Mouse (Mus musculus): ENCODE measurements around the gene Hoxb3. TPM values are rescaled to one million over a fixed set of nuclear protein-coding genes. Genes with fewer than 3 reads are reported as not detected.

Gene Hoxb3
- not detected for total RNA-seq (2021)

- no peak for DNase-seq
Measured at GRCm38 (mm10) chr11:96323154-96323553, at the start of gene Hoxb3. Gene Hoxb3 (plus strand): TSS chr11:96323326.

- no peak for DNase-seq
Measured at GRCm38 (mm10) chr11:96274428-96274827, 48.7 kb upstream of the Hoxb3 start.

- no peak for DNase-seq
Measured at GRCm38 (mm10) chr11:96275896-96276295, 47.2 kb upstream of the Hoxb3 start.

DNA sequence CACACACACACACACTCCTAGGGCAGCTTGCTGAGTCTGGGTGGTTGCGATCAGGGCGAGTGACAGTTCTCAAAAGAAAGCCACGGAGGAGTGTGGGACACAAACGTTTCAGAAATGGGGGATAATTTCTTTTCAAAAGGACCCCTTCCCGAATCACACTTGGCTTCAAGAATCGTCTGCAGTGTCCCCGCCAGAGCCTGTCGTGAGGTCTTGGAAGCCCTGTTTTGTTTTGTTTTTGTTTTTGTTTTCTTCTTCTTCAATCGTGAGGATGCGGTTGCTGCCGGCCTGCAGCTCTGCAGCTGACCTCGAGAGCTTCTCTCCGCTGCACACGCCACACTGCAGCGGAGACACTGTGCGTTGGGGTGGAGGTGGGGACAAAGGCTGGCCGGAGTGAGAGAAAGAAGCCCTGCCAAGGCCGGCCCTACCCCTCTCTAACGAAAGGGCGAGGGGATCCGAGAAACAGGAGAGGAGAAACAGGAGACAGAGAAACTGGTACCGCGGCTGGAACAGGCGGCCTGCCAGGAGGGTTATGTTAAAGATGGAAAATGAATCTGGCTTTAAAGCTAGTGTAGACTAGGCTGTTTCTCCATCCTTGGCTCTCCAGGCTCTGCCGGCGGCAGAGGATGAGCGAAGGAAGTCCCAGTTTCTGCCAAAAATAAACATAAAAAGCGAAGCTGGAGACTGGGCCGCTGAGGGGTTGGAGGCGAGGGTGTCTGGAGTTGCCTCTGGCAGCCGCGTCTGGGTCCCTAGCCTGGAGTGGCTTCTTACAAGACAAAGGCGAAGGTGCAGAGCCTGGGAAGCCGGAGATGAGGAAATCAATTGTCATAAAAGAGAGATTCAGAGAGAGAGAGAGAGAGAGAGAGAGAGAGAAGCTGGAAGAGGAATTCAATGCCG is 45.7 kb upstream of the Hoxb3 start:
- no peak for DNase-seq

- no peak for DNase-seq
Measured at GRCm38 (mm10) chr11:96278324-96278723, 44.8 kb upstream of the Hoxb3 start.

- DNase-seq = peak; percentile 76 to 83
Measured at GRCm38 (mm10) chr11:96278773-96279172, 44.4 kb upstream of the Hoxb3 start.

DNA sequence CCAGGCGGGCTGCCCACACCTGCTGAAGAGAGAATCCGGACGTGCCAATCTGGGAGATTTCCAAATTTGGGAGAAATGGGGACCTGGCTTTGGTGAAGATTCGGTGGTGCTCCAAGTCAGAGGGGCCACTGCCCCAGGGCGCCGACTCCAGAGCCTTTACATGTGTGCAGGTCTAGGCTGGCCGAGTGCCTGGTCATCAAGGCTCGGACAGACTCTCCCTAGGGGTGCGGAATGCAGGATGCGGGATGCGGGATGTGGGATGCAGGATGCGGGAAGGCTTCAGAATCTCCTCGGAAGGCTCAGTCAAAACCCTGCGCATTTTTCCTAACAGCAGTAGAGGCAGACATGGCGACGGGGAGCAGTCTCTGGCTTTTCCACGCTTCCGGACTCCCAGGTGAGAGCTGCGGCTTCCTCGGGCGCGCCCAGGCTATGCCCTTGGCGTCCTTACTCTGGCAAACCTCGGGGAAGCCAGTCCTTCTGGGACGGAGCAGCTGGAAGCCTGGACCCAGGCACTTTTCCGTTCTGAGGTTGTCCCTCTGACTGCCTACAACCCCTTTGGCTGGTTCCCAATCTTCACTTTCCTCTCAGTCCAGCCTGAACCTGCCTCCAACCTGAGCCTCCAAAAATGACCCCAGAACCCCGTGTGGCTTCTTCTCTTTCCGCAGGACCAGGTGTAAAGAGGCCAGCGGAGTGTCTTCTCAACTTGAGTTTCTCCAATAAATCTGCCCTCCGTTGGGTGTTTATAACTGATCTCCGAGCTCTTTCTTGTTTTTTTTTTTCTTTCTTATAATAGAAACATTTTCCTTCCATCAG is 43.5 kb upstream of the Hoxb3 start:
- DNase-seq = no peak

DNA sequence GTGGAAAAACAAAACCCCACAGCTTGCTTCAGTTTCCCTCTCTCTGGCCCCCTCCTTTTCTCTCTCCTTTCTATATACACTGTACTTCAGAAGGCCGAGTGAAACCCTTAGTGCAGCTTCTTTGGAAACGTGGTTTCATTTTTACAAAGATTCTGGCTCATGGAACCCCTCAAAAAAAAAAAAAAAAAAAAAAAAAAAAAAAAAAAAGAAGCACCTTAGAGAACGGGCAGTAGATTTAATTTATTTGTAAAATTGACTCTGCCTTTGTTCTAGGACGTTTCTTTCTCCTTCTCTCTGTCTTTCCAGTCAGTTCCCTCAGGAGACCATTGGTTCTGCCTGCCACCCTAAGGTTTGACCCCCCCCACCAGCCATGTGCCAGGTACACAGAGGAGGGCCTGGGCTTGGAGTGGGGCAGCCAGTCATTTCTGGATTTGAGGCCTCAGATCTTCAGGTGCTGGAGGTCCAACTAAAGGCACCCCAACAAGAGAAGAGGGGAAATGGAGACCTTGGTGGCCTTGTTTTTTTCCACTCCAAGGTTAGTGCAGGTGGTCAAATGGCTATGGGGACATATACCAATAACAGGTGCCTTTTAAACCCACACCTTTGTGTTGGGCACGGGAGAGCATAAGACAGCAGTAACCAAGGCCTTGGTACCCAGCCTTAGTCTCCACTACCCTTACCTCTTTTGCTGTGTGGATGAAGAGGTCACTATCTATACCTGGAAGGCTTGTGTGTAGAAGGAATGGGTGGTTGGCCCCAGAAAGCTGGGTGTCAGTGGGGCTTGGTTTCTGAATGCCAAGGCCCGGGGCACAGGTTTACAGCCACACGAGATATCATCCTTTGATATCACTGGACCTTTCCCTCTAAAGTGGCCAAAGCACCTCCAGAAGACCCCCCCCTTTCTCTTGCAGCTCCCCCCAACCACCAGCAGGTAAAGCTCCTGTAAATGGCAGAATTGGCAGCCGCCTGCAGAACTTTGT is 42.4 kb upstream of the Hoxb3 start:
- no peak for DNase-seq

- DNase-seq = no peak
Measured at GRCm38 (mm10) chr11:96281396-96281795, 41.7 kb upstream of the Hoxb3 start.

- DNase-seq = no peak
Measured at GRCm38 (mm10) chr11:96281855-96282570, 41.1 kb upstream of the Hoxb3 start, which contains the start of gene Hoxb8. Gene Hoxb8 (plus strand): TSS chr11:96281905.

DNA sequence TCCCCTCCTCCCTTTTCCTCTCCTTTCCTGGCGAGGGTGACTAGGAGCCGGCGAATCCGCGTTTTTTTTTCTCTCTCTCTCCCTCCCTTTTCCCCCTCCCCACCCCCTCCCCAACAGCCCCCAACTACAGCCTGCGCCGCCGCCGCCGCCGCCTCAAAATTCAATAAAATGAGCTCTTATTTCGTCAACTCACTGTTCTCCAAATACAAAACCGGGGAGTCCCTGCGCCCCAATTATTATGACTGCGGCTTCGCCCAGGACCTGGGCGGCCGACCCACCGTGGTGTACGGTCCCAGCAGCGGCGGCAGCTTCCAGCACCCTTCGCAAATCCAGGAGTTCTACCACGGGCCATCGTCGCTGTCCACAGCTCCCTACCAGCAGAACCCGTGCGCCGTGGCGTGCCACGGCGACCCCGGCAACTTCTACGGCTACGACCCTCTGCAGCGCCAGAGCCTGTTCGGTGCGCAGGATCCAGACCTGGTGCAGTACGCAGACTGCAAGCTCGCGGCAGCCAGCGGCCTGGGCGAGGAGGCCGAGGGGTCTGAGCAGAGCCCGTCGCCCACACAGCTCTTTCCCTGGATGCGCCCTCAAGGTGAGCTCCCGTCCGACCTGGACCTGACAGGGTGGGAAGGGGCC is 40.2 kb upstream of the Hoxb3 start:
- DNase-seq = no peak

GRCm38 (mm10) chr11:96284041-96284749 is 38.9 kb upstream of the Hoxb3 start:
- no peak for DNase-seq

DNA sequence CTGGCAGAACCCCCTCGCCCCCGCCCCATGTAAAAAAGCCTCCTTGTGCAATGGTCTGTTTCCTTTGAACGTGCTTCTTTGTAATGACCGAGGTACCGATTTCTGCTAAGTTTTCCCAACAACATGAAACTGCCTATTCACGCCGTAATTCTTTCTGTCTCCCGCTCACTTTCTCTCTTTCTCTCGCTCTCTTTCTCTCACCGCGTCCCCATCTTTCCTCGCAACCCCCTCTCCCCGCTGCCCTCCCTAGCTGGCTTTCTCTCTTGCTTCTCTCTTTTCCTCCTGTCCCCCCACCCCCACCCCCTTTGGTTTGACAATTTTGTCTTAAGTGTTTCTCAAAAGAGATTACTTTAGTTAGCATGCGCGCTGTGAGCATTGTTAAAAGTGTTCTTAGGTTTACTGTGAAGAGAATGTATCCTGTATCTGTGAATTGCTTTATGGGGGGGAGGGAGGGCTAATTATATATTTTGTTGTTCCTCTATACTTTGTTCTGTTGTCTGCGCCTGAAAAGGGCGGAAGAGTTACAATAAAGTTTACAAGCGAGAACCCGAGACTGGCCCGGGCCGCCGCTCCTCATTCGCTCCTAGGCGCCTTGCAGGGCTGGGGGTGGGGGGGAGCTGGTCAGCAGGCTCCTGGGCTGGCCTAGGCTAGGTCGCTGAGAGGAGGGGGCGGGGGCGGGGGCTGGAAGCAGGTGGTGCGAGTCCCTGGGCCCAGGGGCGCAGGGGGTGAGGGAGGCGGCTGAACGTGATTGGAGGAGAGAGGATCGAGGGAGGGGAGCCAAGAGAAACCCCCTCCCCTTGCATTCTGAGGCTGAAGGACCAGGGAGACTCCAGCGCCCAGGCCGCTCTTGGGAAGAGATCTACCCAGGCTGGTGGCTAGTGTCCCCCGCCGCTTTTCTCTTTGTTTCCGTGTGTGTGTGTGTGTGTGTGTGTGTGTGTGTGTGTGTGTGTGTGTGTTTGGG is 38.1 kb upstream of the Hoxb3 start:
- DNase-seq = no peak

GRCm38 (mm10) chr11:96285771-96286738 is 37.1 kb upstream of the Hoxb3 start, which contains the start of gene Hoxb7:
Gene Hoxb7 (plus strand): TSS chr11:96286623.
- DNase-seq = no peak

DNA sequence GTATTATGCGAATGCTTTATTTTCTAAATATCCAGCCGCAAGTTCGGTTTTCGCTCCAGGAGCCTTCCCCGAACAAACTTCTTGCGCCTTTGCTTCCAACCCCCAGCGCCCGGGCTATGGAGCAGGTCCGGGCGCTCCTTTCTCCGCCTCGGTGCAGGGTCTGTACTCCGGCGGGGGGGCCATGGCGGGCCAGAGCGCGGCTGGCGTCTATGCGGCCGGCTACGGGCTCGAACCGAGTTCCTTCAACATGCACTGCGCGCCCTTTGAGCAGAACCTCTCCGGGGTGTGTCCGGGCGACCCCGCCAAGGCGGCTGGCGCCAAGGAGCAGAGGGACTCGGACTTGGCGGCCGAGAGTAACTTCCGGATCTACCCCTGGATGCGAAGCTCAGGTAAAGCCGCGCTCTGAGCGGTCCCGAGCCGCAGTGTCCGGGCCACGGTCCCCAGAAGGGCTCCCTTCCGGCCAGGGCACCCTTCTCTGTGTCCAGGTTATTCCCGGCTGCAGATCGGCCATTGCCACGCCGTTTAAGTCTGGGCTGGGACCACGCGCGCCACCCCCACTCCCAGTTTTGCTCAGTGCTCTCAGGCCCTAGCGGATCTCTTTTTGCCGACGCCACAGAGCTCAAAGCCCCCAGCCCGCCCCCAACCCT is 36.3 kb upstream of the Hoxb3 start:
- no peak for DNase-seq

- no peak for DNase-seq
Measured at GRCm38 (mm10) chr11:96287411-96287810, 35.7 kb upstream of the Hoxb3 start.
